Mouse (Mus musculus): ENCODE data around the gene Rabep1.

The Rabep1 gene

DNA sequence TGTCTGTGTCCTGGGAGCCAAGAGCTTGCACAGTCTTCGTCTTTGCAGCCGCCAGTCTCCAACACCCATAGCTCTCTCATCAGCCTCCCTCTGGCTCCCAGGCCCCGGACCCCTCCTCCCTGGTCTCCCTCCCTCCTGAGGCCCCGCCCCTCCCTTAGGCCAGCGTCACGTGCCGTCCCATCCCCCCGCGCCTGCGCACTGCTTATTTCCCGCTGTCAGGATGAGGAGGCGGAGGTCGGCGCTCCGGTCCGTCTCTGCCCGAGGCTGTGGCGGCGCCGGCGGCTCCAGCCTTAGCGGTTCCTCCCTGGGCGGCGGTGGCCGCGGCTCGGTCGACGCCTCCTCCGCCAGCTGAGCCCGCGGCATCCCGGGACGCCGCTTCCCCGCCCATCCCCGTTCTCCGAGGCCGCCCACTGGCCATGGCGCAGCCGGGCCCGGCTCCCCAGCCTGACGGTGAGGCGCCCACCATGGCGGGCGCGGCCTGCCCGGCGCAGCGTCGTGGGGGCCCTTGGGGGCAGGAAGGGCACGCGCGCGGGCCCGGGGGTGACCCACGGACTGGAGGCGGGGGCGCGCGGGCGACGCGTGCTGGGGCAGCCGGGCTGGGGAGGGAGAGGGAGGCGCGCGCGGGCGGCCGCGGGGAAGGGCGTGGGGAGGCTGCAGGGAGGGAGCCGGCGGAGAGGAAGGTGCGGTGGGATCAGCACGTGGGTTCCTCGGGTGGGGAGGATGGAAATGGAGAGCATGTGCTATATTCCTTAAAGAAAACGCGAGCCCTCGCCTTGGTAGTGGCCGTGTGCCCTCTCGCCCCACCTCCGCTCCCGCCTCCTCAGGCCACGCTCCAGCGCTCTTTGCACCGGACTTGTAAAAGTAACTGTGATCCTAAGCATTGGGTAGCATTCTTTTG, at the start of gene Rabep1:
Gene Rabep1, plus strand, starts transcription at position 220 of the 898 bp plus-strand sequence.
- DNase-seq: peak; percentile 94 to 97

- DNase-seq: no peak
Observed at GRCm38 (mm10) chr11:70802208-70802864, 42.2 kb upstream of the Rabep1 start.

GRCm38 (mm10) chr11:70802865-70803261, 41.7 kb upstream of the Rabep1 start:
- DNase-seq: no peak

GRCm38 (mm10) chr11:70803711-70804200, 40.8 kb upstream of the Rabep1 start:
- DNase-seq: no peak

DNA sequence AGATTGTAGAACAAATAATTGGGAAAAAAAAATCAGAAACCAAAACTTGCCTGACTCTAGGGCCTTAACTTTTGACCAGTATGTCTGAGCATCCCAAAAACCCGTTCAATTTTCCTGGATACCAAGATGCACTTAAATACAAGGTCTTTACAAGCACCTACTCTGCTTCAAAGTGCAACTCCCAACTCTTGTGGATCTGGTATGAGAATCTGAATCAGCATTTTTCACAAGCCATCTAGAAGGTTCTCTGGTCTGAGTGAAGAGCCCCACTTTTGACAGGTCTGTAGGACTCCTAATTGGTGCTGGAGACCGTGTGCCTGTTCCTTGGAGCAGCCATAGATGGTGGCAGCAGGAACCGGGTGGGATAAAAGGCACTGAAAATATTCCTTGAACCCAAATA, 40.2 kb upstream of the Rabep1 start:
- DNase-seq: no peak

GRCm38 (mm10) chr11:70805641-70806175, 38.9 kb upstream of the Rabep1 start:
- DNase-seq: no peak

DNA sequence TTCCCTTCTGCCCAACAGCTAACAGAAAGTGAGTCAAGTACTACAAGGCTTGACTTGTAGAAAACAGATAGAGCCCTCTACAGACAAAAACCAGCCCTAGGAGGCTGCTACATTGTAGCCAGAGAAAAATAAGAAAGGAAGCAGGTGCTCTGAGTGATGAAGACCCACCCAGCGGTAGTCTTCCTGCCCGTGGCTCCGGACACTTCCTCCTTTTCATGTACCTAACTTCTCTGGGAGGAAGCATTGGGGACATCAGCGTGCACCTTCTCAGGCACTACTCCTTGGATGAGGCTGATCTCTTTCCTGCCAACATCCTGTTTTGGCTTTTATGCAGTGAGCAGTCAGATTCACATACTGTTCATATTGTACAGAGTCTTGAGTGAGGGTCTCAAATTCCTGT, 37.9 kb upstream of the Rabep1 start:
- no peak for DNase-seq

- no peak for DNase-seq
Observed at GRCm38 (mm10) chr11:70807630-70808029, 36.9 kb upstream of the Rabep1 start.

- DNase-seq: no peak
Observed at GRCm38 (mm10) chr11:70808101-70808500, 36.5 kb upstream of the Rabep1 start.

DNA sequence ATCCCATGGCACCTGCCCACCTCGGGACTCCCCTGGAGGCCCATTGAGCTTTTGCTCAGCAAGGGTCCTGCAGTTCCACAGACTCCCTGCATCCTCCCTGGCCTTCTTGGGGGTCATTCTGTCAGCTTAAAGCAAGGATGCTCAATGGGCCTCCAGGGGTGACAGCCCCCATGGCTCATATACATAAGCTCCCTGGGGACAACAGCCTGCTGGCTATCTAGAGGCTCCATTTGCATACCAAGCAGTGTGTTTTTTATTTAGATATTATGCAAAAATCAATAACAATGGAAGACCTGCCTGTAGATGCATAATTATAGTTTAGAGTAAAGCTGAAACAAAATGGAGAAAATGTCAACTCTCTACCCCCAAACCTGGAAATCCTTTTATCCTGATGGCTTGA, 35.6 kb upstream of the Rabep1 start:
- DNase-seq: no peak

DNA sequence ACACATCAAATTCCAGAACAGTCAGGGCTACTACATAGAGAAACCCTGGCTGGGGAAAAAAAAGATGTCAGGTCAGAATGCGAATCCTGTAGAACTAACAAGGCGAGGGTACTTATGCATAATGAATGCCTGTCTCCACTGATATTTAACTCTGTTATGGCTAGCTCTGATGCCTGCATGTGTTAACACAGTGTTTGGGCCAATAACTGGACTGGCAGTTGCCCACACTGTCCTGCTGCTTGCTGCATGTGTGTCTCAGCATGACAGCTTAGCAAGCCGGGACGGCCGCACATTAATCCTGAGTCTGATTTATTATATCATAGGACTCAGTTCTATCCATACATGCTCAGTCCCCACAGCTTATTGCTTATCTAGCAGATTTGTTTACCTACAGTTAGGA, 33.5 kb upstream of the Rabep1 start:
- no peak for DNase-seq

DNA sequence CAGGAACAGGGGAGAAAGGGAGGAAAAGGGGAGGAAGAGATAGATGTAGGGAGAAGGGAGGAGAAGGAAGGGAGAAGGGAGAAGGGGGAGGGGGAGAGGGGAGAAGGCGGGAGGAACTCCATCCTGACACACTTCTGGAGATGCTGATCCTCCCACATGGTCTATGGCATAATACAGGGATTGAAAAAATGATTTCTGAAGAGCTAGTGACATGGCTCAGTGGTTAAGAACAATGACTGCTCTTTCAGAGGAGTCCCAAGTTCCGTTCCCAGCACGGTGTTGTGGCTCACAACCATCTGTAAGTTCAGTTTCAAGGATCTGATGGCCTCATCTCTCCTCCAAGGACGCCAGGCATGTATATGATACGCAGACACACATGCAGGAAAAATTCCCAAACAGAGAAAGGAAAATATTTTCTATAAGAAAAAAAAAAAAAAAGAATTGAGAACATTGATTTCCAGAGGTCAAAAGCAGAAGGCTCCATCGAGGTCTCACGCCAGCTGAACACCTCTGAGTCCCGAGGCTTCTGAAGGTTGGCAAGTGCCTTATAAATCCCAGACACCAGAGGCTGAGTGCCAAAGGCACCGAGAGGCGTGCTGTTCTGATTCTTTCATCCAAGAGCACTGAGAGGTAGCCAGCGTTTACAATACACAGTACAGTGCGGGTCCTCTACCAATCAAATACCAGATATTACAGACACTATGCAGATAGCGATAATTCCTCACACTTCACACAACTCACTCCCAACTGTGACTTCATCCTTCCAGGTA, 32.9 kb upstream of the Rabep1 start:
- DNase-seq: peak; percentile 28 to 34

GRCm38 (mm10) chr11:70812365-70812764, 32.2 kb upstream of the Rabep1 start, which contains the start of gene Scimp:
Gene Scimp (minus strand): TSS chr11:70812586.
- no peak for DNase-seq

GRCm38 (mm10) chr11:70815071-70815470, 29.5 kb upstream of the Rabep1 start:
- DNase-seq: no peak

GRCm38 (mm10) chr11:70815498-70816078, 29.0 kb upstream of the Rabep1 start:
- DNase-seq: peak; percentile 46 to 67

- DNase-seq: peak in 1 of 2 experiments; percentile 5
Observed at GRCm38 (mm10) chr11:70816770-70817169, 27.8 kb upstream of the Rabep1 start.

DNA sequence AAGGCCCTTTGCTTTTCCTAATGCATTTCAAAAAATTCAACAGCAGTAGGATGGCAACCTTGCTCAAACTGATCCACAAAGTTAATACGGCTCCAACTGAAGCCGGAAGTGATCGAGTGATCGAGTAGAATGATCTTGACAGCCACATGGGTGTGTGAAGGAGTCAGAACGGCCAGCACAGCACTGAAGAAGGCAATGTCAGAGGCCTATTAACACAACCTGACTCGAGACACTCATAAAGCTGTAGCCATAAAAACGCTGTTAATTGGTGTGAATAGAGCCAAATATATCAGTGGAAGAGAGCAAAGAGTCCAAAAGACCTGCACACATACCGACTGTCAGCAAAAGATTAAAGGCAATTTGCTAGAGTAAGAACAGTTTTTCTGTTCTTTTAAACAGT, 24.5 kb upstream of the Rabep1 start:
- no peak for DNase-seq

- DNase-seq: peak; percentile 35 to 43
Observed at GRCm38 (mm10) chr11:70821728-70822591, 22.6 kb upstream of the Rabep1 start.

DNA sequence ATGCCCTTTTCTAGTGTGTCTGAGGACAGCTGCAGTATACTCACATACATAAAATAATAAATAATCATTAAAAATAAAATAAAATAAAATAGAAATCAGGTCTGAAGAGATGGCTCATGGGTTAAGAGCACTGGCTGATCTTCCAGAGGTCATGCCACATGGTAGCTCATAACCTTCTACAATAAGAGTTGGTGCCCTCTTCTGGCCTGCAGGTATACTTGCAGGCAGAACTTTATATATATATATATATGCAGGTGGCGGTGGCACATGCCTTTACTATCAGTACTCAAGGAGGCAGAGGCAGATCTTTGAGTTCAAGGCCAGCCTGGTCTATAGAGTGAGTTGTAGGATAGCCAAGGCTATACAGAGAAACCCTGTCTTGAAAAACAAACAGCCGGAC, 18.4 kb upstream of the Rabep1 start:
- DNase-seq: no peak

- no peak for DNase-seq
Observed at GRCm38 (mm10) chr11:70828975-70829615, 15.5 kb upstream of the Rabep1 start.

- no peak for DNase-seq
Observed at GRCm38 (mm10) chr11:70831201-70831600, 13.4 kb upstream of the Rabep1 start.

Data from cerebellum, postnatal 36 days (tissue).